Mouse (Mus musculus): Measurements from ENCODE around the gene Ostc.

DNA sequence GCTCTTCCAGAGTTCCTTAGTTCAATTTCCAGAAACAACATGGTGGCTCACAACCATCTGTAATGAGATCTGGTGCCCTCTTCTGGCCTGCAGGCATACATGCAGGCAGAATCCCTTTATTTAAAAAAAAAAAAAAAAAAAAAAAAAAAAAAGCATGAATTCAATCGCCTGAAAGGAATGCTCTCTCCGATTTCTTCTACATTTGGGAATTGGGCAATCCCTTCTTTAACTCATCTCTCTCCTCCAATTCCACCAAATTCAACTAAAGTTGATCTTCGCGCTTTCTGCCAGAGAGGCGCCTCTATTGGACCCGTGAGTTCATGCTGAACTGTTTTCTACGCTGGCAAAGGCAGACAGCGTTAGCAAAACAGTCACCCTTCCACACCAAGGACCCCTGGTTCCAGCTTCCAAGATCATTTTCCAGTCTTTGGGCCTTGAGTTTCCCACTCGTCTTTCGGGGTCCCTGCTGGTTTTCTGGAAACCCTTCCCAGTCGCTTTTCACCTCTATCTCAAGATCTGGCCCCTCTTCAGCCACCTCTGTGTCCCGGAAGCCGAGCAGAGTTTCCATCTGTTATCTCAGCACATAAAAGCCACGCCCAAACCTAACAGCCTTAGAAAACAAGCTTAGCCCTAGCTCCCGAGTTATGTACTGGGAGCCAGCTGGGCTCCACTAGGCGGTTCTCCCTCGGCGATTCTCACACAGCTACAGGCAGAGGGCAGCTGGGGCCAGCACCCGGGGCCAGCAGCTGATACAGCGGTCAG lies 18.2 kb downstream of the Ostc start:
- TF ChIP-seq CTCF (IDR thresholded peaks at IDR 0.05; ENCODE audit: low read depth) (peak; percentile 61), EP300 (IDR thresholded peaks at IDR 0.05; ENCODE audit: low read depth) (no peak)
